Mouse (Mus musculus): ENCODE data around the gene Cyp8b1. TPM values are rescaled to one million over a fixed set of nuclear protein-coding genes. Genes with fewer than 3 reads are reported as not detected.

Cyp8b1 gene
- 0.09 TPM in 1 of 2 replicates, not detected in the other for polyA plus RNA-seq (2021; fragmentation: Nextera tagmentation)
- long read RNA-seq, experiment 1, result 0 reads
- long read RNA-seq, experiment 2, result 0 reads

DNA sequence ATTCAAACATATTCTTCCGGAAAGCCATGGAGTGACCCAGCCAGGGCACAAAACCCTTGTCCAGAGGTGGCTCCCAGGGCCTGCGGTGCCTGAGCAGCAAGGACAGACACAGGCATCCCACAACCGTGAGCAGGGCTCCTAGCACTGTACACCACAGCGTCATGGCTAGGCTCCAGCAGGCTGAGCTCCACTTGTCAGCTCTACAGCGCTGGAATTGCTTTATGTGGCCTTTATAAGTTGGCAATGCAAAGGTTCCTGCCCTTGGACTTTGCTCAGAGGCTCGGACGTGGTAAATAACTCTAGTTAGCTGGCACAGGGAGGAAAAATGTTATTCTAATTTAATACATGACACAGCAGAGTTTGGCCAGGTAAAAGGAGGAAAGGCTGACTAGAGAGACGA, at the start of gene Cyp8b1:
TSS of gene Cyp8b1 (minus strand) at position 204 of the 400 bp plus-strand sequence.

GRCm38 (mm10) chr9:121950418-121951113, 34.5 kb upstream of the Cyp8b1 start, which contains the start of gene Fam198a:
TSS of gene Fam198a (plus strand) at chr9:121950988.

GRCm38 (mm10) chr9:121898245-121898644, 17.9 kb downstream of the Cyp8b1 start, which contains the start of gene Ackr2:
TSS of gene Ackr2 (plus strand) at chr9:121898355.

Other genes starting within 250 kb of the Cyp8b1 start
- gene Sec22c, start 210.8 kb downstream of the Cyp8b1 start, polyA plus RNA-seq (2021; fragmentation: Nextera tagmentation), result 4.9 and 9.2 TPM in 2 replicates
- 339 and 487 TPM in 2 replicates for gene Ss18l2, start 206.0 kb downstream of the Cyp8b1 start, polyA plus RNA-seq (2021; fragmentation: Nextera tagmentation)
- gene Nktr, start 197.1 kb downstream of the Cyp8b1 start, polyA plus RNA-seq (2021; fragmentation: Nextera tagmentation), result 15.9 and 20.9 TPM in 2 replicates
- 7.3 and 8.1 TPM in 2 replicates for gene Zfp651, start 157.0 kb downstream of the Cyp8b1 start, polyA plus RNA-seq (2021; fragmentation: Nextera tagmentation)
- gene Klhl40, start 138.7 kb downstream of the Cyp8b1 start, polyA plus RNA-seq (2021; fragmentation: Nextera tagmentation), result 7.3 and 9.7 TPM in 2 replicates
- gene Hhatl, start 123.8 kb downstream of the Cyp8b1 start, polyA plus RNA-seq (2021; fragmentation: Nextera tagmentation), result 17.1 and 18.6 TPM in 2 replicates
- 10.9 and 11.3 TPM in 2 replicates for gene Ccdc13, start 76.8 kb downstream of the Cyp8b1 start, polyA plus RNA-seq (2021; fragmentation: Nextera tagmentation)
- 255 and 284 TPM in 2 replicates for gene Higd1a, start 57.9 kb downstream of the Cyp8b1 start, polyA plus RNA-seq (2021; fragmentation: Nextera tagmentation)
- 1.2 and 1.5 TPM in 2 replicates for gene Ackr2, start 17.9 kb downstream of the Cyp8b1 start, polyA plus RNA-seq (2021; fragmentation: Nextera tagmentation)
- 2.7 and 3.5 TPM in 2 replicates for gene Fam198a, start 34.7 kb upstream of the Cyp8b1 start, polyA plus RNA-seq (2021; fragmentation: Nextera tagmentation)
- 40.9 and 43.0 TPM in 2 replicates for gene Pomgnt2, start 80.8 kb upstream of the Cyp8b1 start, polyA plus RNA-seq (2021; fragmentation: Nextera tagmentation)
- 51.3 and 60.0 TPM in 2 replicates for gene Snrk, start 201.0 kb upstream of the Cyp8b1 start, polyA plus RNA-seq (2021; fragmentation: Nextera tagmentation)

All from left cerebral cortex, adult 6 months (tissue).